Mouse (Mus musculus): Measurements from ENCODE around the gene Hhatl. TPM values are rescaled to one million over a fixed set of nuclear protein-coding genes. Genes with fewer than 3 reads are reported as not detected.

Hhatl gene
- polyA plus RNA-seq, 1 experiment from 2014 or later, result 17.8 TPM

DNA sequence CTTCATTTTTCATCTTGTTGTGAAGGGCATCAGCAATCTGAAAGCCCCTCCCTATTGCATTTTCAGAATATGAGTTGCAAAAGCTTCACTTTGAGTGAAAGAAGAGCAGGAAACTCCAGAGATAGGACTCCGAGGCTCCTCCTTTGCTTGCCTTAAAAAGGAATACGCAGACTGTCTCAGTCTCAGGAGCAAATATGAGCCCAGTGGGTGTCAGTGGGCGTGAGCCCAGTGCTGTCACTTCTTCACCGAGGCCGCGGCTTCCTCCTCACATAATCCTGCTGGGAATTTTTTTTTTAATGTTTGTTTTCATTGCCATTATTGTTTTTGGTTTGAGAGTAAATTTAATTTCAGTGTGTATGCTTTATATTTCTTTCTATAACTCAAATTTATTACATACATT lies 51.8 kb downstream of the Hhatl start:
- H3K4me3 ChIP-seq (ENCODE audit: control insufficient read depth in 1 of 2, insufficient read depth in 1 of 2, low read depth in 1 of 2, low read length in 2 of 2), result no peak overlapping the region
- peaks cover 72% of the 10 kb centered on the region for H3K36me3 ChIP-seq (ENCODE audit: control insufficient read depth, insufficient read depth, low read length)
- no peak overlapping the region for H3K27ac ChIP-seq (replicated peaks in 1 of 2; ENCODE audit: control insufficient read depth in 1 of 2, insufficient read depth in 1 of 2, low read depth in 2 of 2, low read length in 2 of 2)
- H3K9ac ChIP-seq (ENCODE audit: low read length), result no peak overlapping the region
- 89% methylated on average over 6 of the region's 6 CpGs for WGBS
- H3K4me2 ChIP-seq (ENCODE audit: low read length), result no peak overlapping the region
- no peaks in the 10 kb centered on the region for H3K27me3 ChIP-seq (ENCODE audit: control insufficient read depth, insufficient read depth, low read length)
- ATAC-seq (ENCODE audit: insufficient number of reproducible peaks, insufficient read depth, low FRiP score, low read depth), result no peak
- 0 out of 4 replicates have a peak, but pooled peaks cover 0 to 8% of the 10 kb centered on the region in 2 experiments for H3K4me1 ChIP-seq (ENCODE audit: control insufficient read depth in 2 of 2, insufficient read depth in 2 of 2, low read length in 2 of 2)
- H3K9me3 ChIP-seq (ENCODE audit: control insufficient read depth, low read length), result no peaks in the 10 kb centered on the region

Other genes starting within 250 kb of the Hhatl start
- not detected in 2 replicates for gene Lyzl4, start 150.4 kb downstream of the Hhatl start, polyA plus RNA-seq (2014; fragmentation: Nextera tagmentation; extraction: Ambion mirVana)
- 0.11 and 0.16 TPM in 2 replicates for gene Vipr1, start 149.8 kb downstream of the Hhatl start, polyA plus RNA-seq (2014; fragmentation: Nextera tagmentation; extraction: Ambion mirVana)
- gene Sec22c, start 87.0 kb downstream of the Hhatl start, polyA plus RNA-seq (2014; fragmentation: Nextera tagmentation; extraction: Ambion mirVana), result 4.4 and 4.9 TPM in 2 replicates
- gene Ss18l2, start 82.2 kb downstream of the Hhatl start, polyA plus RNA-seq (2014; fragmentation: Nextera tagmentation; extraction: Ambion mirVana), result 227 and 237 TPM in 2 replicates
- gene Nktr, start 73.3 kb downstream of the Hhatl start, polyA plus RNA-seq (2014; fragmentation: Nextera tagmentation; extraction: Ambion mirVana), result 48.7 and 50.4 TPM in 2 replicates
- gene Zfp651, start 33.2 kb downstream of the Hhatl start, polyA plus RNA-seq (2014; fragmentation: Nextera tagmentation; extraction: Ambion mirVana), result 14.0 and 16.5 TPM in 2 replicates
- 3.6 and 3.8 TPM in 2 replicates for gene Klhl40, start 14.9 kb downstream of the Hhatl start, polyA plus RNA-seq (2014; fragmentation: Nextera tagmentation; extraction: Ambion mirVana)
- gene Ccdc13, start 47.0 kb upstream of the Hhatl start, polyA plus RNA-seq (2014; fragmentation: Nextera tagmentation; extraction: Ambion mirVana), result 0.22 and 0.27 TPM in 2 replicates
- 252 and 275 TPM in 2 replicates for gene Higd1a, start 65.9 kb upstream of the Hhatl start, polyA plus RNA-seq (2014; fragmentation: Nextera tagmentation; extraction: Ambion mirVana)
- gene Ackr2, start 105.8 kb upstream of the Hhatl start, polyA plus RNA-seq (2014; fragmentation: Nextera tagmentation; extraction: Ambion mirVana), result 1.2 and 1.3 TPM in 2 replicates
- gene Cyp8b1, start 123.8 kb upstream of the Hhatl start, polyA plus RNA-seq (2014; fragmentation: Nextera tagmentation; extraction: Ambion mirVana), result not detected in 2 replicates
- 0.97 and 1.6 TPM in 2 replicates for gene Fam198a, start 158.5 kb upstream of the Hhatl start, polyA plus RNA-seq (2014; fragmentation: Nextera tagmentation; extraction: Ambion mirVana)
- 10.5 and 12.1 TPM in 2 replicates for gene Pomgnt2, start 204.6 kb upstream of the Hhatl start, polyA plus RNA-seq (2014; fragmentation: Nextera tagmentation; extraction: Ambion mirVana)

Measured in heart, embryonic 14.5 days (tissue).